Mouse (Mus musculus) liver, adult (tissue): Measurements from ENCODE around the gene Ppp2r5a.

Experiments
- GATA4 ChIP-seq: IDR thresholded peaks from 2 replicates; pipeline ENCODE4 v1.6.1; 2014; ENCODE audit warnings: mild to moderate bottlenecking, low read length; ENCODE audit not compliant: insufficient replicate concordance

The Ppp2r5a gene

GRCm38 (mm10) chr1:191403074-191403473 lies at the start of gene Ppp2r5a:
Ppp2r5a (minus strand) TSS chr1:191403272.
- no peak for TF ChIP-seq GATA4

GRCm38 (mm10) chr1:191450614-191451013 lies 47.5 kb upstream of the Ppp2r5a start:
- peak; percentile 98 for TF ChIP-seq GATA4

DNA sequence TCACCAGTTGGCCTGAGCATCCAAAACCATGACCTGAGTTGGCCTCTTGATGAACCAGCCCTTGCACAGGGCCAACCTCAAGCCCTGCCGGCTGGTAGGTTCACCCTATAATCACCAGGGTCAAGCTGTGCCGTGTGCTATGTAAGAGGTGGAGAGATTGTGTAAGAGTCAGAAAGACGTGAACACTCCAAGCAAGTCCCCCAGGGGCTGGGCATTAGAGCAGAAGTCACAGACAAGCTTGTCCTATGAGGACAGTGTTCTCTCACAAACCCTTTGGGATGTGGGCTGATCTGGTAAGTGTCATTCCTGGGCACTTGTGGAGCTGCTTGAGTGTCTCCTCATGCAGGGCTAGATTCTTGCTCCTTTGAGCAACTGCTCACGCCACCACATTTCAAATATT lies 46.5 kb upstream of the Ppp2r5a start:
- no peak for TF ChIP-seq GATA4

GRCm38 (mm10) chr1:191447391-191448016 lies 44.4 kb upstream of the Ppp2r5a start:
- TF ChIP-seq GATA4 = no peak

DNA sequence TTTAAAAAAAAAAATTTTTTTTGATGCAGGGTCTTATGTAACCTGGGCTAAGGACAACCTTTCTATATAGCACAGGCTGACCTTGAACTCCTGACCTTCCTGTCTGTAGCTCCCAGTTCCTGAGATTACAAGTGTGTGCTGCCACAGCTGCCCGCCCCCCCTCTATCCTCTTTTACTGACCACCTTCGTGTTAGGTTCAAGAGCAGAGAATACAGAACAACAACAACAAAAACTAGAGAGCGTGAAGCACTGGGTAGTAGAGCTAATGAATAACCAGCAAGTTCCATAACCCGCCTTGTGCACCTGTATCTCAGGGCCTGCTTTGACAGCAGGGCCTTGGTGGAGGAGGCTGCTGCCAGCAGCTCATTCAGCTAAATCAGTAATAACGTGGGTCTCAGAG lies 43.2 kb upstream of the Ppp2r5a start:
- no peak for TF ChIP-seq GATA4

DNA sequence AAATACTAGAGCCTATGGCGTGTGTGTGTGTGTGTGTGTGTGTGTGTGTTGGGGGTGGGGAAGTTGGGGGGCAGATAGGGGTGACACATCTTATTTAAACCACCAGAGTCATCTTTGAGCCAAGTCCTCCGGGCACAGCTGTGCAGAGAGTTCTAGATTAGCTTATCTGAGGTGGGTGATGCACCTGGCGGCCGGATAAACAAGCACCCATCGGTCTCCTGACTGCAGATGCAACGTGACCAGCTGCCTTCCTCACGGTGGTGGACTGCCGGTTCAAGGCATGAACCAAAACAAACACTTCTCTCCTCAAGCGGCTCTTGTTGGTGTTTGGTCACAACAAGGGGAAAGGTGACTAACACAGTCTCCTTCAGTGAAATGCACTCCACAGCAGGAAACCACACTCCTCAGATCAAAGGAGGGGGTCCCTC lies 42.8 kb upstream of the Ppp2r5a start:
- TF ChIP-seq GATA4 = peak; percentile 99

- TF ChIP-seq GATA4 = peak; percentile 56; the same call in 1 of the 2 replicates
These were observed 42.3 kb upstream of the Ppp2r5a start for GRCm38 (mm10) chr1:191445401-191445800.

DNA sequence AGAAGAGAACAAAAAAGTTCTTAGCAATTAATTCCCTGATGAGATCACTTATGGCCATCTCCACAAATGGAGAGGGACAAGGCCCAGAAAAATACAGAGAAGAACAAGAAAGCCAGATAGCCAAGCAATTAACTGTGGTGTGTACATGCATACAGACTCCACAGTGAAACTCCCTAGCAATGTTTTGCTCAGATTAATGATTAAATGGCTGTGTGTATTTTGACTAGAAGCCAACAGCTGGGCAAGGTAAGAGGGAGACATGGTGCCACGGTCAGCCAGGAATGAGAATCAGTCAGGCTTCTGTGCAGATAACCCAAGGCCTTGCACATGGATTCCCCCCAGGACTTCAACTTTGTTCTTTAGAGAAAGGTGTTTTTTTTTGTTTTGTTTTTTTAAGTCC lies 41.4 kb upstream of the Ppp2r5a start:
- no peak for TF ChIP-seq GATA4

- TF ChIP-seq GATA4 = no peak
These were observed 35.9 kb upstream of the Ppp2r5a start for GRCm38 (mm10) chr1:191439011-191439410.

GRCm38 (mm10) chr1:191438546-191438945 lies 35.5 kb upstream of the Ppp2r5a start:
- TF ChIP-seq GATA4 = no peak

GRCm38 (mm10) chr1:191436647-191437046 lies 33.6 kb upstream of the Ppp2r5a start:
- TF ChIP-seq GATA4 = no peak

DNA sequence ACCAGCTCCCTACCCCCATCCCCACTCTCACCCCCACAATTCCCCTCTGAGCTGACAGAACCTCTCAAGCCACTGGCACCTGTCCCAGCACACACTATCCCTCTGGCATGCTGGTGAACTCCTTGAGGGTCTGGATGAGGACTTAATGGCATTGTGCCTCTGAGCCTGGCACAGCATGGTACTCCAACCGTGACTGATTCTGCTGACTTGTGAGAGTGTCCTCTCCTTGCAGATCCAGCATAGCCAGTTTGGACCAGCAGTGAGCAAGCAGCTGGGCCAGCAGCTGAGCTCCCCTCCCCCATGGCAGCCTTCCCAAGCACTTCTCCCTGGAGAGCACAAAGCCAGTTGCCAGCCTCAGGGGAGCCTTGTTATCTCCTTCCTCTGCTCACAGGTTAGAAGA lies 32.3 kb upstream of the Ppp2r5a start:
- no peak for TF ChIP-seq GATA4

DNA sequence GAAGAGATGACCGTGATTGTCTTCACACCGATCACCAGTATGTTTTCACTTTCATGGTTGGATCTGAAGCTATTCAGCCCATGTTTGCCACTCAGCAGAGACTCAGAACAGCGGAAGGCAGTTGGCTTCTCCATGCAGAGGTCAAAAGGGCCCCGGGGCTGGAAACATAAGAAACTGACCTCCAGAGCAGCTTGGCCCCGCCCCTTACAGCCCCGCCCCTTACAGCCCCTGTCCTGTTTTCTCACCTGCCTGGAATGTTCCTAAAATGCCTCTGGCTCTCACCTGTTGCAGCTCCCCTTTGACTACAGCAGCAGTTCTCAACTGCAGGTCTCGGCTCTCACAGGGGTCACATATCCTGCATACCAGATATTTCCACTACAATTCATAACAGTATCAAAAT lies 29.5 kb upstream of the Ppp2r5a start:
- no peak for TF ChIP-seq GATA4

DNA sequence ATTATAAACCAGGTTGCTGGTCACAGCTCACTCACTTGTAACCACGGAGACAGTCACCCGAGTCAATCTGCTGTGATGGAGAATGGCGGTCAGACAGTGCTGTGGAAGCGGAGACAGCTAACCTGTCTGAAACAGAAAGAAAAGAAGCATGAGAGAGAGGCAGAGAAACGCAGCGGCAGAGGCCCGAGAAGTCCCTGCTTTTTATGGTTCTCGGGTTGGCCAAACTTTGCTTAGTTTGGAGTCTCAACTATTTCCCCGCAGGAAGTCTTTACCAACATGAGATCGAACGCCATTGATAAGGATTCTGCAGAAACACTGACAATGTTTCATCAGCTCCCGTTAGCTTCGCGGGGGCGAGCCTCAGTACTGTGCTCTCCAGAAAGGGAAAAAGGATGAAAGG lies 29.0 kb upstream of the Ppp2r5a start:
- no peak for TF ChIP-seq GATA4

- TF ChIP-seq GATA4 = no peak
These were observed 27.0 kb upstream of the Ppp2r5a start for GRCm38 (mm10) chr1:191430121-191430520.

- no peak for TF ChIP-seq GATA4
These were observed 22.8 kb upstream of the Ppp2r5a start for GRCm38 (mm10) chr1:191425884-191426283.

GRCm38 (mm10) chr1:191423201-191423600 lies 20.1 kb upstream of the Ppp2r5a start:
- no peak for TF ChIP-seq GATA4
